Mouse (Mus musculus): ENCODE results near the gene Tmie.

The Tmie gene

GRCm38 (mm10) chr9:110879998-110880561, at the start of gene Tmie:
Gene Tmie, minus strand, starts transcription at chr9:110880113.
- DNase-seq (ENCODE audit: low read depth, low spot score): no peak

GRCm38 (mm10) chr9:110922759-110923158, 42.8 kb upstream of the Tmie start:
- peak; percentile 42 for DNase-seq (ENCODE audit: low read depth, low spot score)

- DNase-seq (ENCODE audit: low read depth, low spot score): no peak
Measured at GRCm38 (mm10) chr9:110920665-110921419, 40.9 kb upstream of the Tmie start.

- no peak for DNase-seq (ENCODE audit: low read depth, low spot score)
Measured at GRCm38 (mm10) chr9:110916786-110917185, 36.9 kb upstream of the Tmie start, which contains the start of gene Fam240a. Gene Fam240a, minus strand, starts transcription at chr9:110916861.

GRCm38 (mm10) chr9:110915466-110915865, 35.6 kb upstream of the Tmie start:
- no peak for DNase-seq (ENCODE audit: low read depth, low spot score)

GRCm38 (mm10) chr9:110914631-110915236, 34.8 kb upstream of the Tmie start:
- DNase-seq (ENCODE audit: low read depth, low spot score): no peak

GRCm38 (mm10) chr9:110909371-110909967, 29.6 kb upstream of the Tmie start:
- DNase-seq (ENCODE audit: low read depth, low spot score): no peak

- DNase-seq (ENCODE audit: low read depth, low spot score): no peak
Measured at GRCm38 (mm10) chr9:110908631-110909016, 28.7 kb upstream of the Tmie start.

- DNase-seq (ENCODE audit: low read depth, low spot score): no peak
Measured at GRCm38 (mm10) chr9:110907838-110908630, 28.1 kb upstream of the Tmie start.

GRCm38 (mm10) chr9:110907201-110907837, 27.4 kb upstream of the Tmie start:
- no peak for DNase-seq (ENCODE audit: low read depth, low spot score)

- no peak for DNase-seq (ENCODE audit: low read depth, low spot score)
Measured at GRCm38 (mm10) chr9:110902271-110902670, 22.4 kb upstream of the Tmie start.

GRCm38 (mm10) chr9:110901204-110901603, 21.3 kb upstream of the Tmie start:
- DNase-seq (ENCODE audit: low read depth, low spot score): no peak

GRCm38 (mm10) chr9:110899451-110900008, 19.6 kb upstream of the Tmie start:
- no peak for DNase-seq (ENCODE audit: low read depth, low spot score)

GRCm38 (mm10) chr9:110896595-110896994, 16.7 kb upstream of the Tmie start:
- DNase-seq (ENCODE audit: low read depth, low spot score): peak; percentile 73

- no peak for DNase-seq (ENCODE audit: low read depth, low spot score)
Measured at GRCm38 (mm10) chr9:110895994-110896393, 16.1 kb upstream of the Tmie start.

GRCm38 (mm10) chr9:110895507-110895906, 15.6 kb upstream of the Tmie start:
- no peak for DNase-seq (ENCODE audit: low read depth, low spot score)

GRCm38 (mm10) chr9:110893429-110893828, 13.5 kb upstream of the Tmie start:
- no peak for DNase-seq (ENCODE audit: low read depth, low spot score)

GRCm38 (mm10) chr9:110892552-110892951, 12.6 kb upstream of the Tmie start:
- no peak for DNase-seq (ENCODE audit: low read depth, low spot score)

- no peak for DNase-seq (ENCODE audit: low read depth, low spot score)
Measured at GRCm38 (mm10) chr9:110891077-110891828, 11.3 kb upstream of the Tmie start.
